In the genomic region with DNA sequence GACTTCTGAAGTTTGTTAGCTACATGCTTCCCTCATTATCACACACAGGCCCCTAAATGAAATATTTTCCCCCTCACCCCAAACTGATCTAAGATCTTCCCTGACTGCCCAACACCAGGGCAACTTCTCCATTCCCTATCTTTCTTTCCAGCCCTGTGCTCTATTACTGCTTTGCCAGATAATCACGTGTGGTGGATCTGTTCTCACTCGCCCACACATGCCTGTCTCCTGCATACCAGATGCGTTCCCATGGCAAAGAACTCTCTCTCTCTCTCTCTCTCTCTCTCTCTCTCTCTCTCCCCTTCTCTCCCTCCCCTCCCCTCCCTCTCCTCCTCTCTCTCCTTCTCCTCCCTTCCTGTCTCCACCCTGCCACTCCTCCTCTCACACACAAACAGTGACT, we compare ENCODE assay signal across 8 mouse cellular contexts.
DNase-seq lines count a peak whose midpoint lies in the region; ATAC-seq and TF ChIP-seq lines count a peak whose summit lies in the region.

No protein-coding gene starts in this region.

- no peaks in the 10 kb centered on the region for H3K4me1 ChIP-seq in heart, postnatal 0 days (ENCODE audit: control insufficient read depth, insufficient read depth)

- H3K4me2 ChIP-seq in heart, postnatal 0 days (ENCODE audit: low read depth, low read length), result no peak overlapping the region

- H3K9ac ChIP-seq in heart, postnatal 0 days (replicated peaks; ENCODE audit: low read depth, low read length), result no peak overlapping the region

- intact Hi-C loops in left cerebral cortex, postnatal 36 days (cut with DNase I), result no loop called here

- no peak for TF ChIP-seq EP300 in heart, postnatal 0 days (IDR thresholded peaks at IDR 0.05; ENCODE audit: low read depth)

- no peaks in the 10 kb centered on the region for H3K9me3 ChIP-seq in heart, postnatal 0 days (replicated peaks; ENCODE audit: control insufficient read depth, low read length)

- WGBS in heart, postnatal 0 days, result 12% methylated on average over 3 of the region's 3 CpGs

- H3K27ac ChIP-seq in heart, postnatal 0 days (ENCODE audit: low read depth), result no peak overlapping the region

- peak; percentile 2 to 3 for DNase-seq in heart, adult 18-20 months
- no peak for DNase-seq in heart, adult 8-10 months (ENCODE audit: low spot score)
- DNase-seq in brain, adult 2 months (ENCODE audit: low read depth, low spot score), result peak; percentile 80
- DNase-seq in heart, postnatal 0 days (ENCODE audit: low spot score), result peak; percentile 52
- DNase-seq in left cerebral cortex, postnatal 36 days (ENCODE audit: low spot score in 2 of 2), result peak; percentile 8 to 21
- no peak for DNase-seq in spleen, postnatal 4 days (ENCODE audit: low spot score in 2 of 2)
- no peak for DNase-seq in lung, postnatal 4 days
- no peak for DNase-seq in adrenal gland, postnatal 25 days

- no peak for TF ChIP-seq CTCF in heart, postnatal 0 days (IDR thresholded peaks at IDR 0.05; ENCODE audit: low read depth)

- no peak overlapping the region for H3K4me3 ChIP-seq in heart, postnatal 0 days (ENCODE audit: low read depth, low read length)

- H3K36me3 ChIP-seq in heart, postnatal 0 days (replicated peaks; ENCODE audit: control insufficient read depth, insufficient read depth, low read length), result no peaks in the 10 kb centered on the region

- no peaks in the 10 kb centered on the region for H3K27me3 ChIP-seq in heart, postnatal 0 days (ENCODE audit: control insufficient read depth, insufficient read depth, low read length)

- peak; percentile 89 for ATAC-seq in heart, postnatal 0 days (ENCODE audit: insufficient read depth, low read depth)

Comparison
In these comparisons a context has a peak if more than half of its experiments do, and no peak if none do; other contexts are left out.
1. DNase-seq: peak in heart, adult 18-20 months (2 of 2), brain, adult 2 months (single experiment), heart, postnatal 0 days (single experiment) and left cerebral cortex, postnatal 36 days (2 of 2); none in heart, adult 8-10 months (single experiment), spleen, postnatal 4 days (0 of 2), lung, postnatal 4 days (0 of 2) and adrenal gland, postnatal 25 days (single experiment).